Mouse (Mus musculus): ENCODE measurements around the gene Triap1. TPM values are rescaled to one million over a fixed set of nuclear protein-coding genes. Genes with fewer than 3 reads are reported as not detected.

The Triap1 gene
- polyA plus RNA-seq (2015; fragmentation: Illumina TruSeq; extraction: RNeasy Lipid Tissue Mini Kit (QIAGEN cat#74804); ENCODE audit: insufficient read depth, low replicate concordance) = 35.2 TPM

DNA sequence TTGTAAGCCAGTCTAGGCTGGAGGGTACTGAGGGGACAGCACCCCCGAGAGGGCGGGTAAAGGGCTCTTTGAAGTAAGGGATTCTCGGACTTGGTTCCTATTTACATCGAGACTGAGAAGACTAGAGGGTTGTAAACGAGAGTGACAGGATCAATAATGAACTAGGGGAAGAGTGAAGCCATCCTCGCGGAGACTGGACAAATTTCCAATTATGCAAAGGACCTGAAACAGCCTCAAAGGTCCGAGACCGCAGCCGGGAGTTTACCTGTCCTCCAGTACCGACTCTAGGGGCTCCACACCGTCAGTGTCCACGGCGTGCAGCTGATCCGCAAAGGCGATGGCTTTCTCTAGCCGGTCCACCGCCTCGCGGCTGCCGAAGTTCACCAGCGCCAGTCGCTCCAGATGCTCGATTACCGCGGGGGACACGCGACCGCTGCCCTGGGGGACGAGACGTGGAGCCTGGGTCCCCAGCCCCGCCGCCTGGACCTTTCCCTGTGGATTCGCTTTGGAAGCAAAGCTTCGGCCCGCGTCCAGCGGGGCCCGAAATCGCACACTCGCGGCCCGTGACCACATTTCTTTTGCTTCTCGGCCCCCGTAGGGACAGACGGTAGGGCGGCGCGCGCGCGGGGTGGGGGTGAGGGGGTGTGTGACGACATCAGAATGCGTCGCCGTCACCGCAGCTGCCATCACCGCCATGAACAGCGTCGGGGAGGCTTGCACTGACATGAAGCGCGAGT lies at the start of gene Triap1, which contains the start of gene Gatc:
Gene Triap1, plus strand, starts transcription at position 649 of the 737 bp plus-strand sequence.
Gene Gatc, minus strand, starts transcription at position 602 of the 737 bp plus-strand sequence.

GRCm38 (mm10) chr5:115300792-115301614 lies 40.0 kb upstream of the Triap1 start, which contains the start of gene Dynll1:
Gene Dynll1 (minus strand): TSS chr5:115300999.

GRCm38 (mm10) chr5:115326875-115327609 lies 14.0 kb upstream of the Triap1 start, which contains the start of gene Srsf9:
Gene Srsf9 (plus strand): TSS chr5:115327177.

DNA sequence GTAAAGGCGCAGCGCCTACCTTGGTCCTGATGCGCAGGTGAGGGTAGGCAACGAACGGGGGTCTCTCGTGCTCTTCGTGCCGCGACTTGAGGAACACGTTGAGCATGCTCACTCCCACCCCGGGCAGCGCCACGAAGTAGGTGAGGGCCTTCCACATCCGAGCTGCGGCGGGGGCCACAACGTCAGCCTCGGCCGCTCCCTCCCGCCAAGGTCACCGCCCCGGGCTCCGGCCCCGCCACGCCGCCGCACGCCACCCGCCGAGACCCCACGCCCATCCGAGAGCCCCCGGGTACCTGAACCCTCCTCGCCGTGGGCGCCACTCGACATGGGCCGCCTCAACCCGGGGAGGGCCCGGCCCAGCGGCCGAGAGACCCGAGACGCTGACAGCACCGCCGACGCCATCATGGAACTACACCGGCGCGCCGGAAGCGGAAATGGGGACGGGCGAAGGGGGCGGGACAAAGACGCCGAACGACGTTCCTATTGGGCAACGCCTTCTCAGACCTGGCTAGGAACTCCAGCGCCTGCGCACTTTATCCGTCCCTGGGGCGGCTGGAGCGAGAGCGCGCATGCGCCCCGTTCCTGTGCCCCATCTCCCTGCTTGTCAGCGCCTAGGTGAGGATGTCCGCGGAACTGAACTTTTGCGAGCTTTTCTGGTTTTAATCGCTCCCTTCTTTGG lies 7.7 kb downstream of the Triap1 start, which contains the start of gene Cox6a1:
Gene Cox6a1, minus strand, starts transcription at position 436 of the 679 bp plus-strand sequence.

Other genes starting within 250 kb of the Triap1 start
- not detected for gene Gm10401, start 242.9 kb upstream of the Triap1 start, polyA plus RNA-seq (2015; fragmentation: Illumina TruSeq; extraction: RNeasy Lipid Tissue Mini Kit (QIAGEN cat#74804); ENCODE audit: insufficient read depth, low replicate concordance)
- 5.3 TPM for gene Acads, start 221.9 kb upstream of the Triap1 start, polyA plus RNA-seq (2015; fragmentation: Illumina TruSeq; extraction: RNeasy Lipid Tissue Mini Kit (QIAGEN cat#74804); ENCODE audit: insufficient read depth, low replicate concordance)
- gene Unc119b, start 206.2 kb upstream of the Triap1 start, polyA plus RNA-seq (2015; fragmentation: Illumina TruSeq; extraction: RNeasy Lipid Tissue Mini Kit (QIAGEN cat#74804); ENCODE audit: insufficient read depth, low replicate concordance) = 26.3 TPM
- 86.7 TPM for gene Mlec, start 183.0 kb upstream of the Triap1 start, polyA plus RNA-seq (2015; fragmentation: Illumina TruSeq; extraction: RNeasy Lipid Tissue Mini Kit (QIAGEN cat#74804); ENCODE audit: insufficient read depth, low replicate concordance)
- 2.0 TPM for gene Cabp1, start 146.8 kb upstream of the Triap1 start, polyA plus RNA-seq (2015; fragmentation: Illumina TruSeq; extraction: RNeasy Lipid Tissue Mini Kit (QIAGEN cat#74804); ENCODE audit: insufficient read depth, low replicate concordance)
- gene Pop5, start 105.4 kb upstream of the Triap1 start, polyA plus RNA-seq (2015; fragmentation: Illumina TruSeq; extraction: RNeasy Lipid Tissue Mini Kit (QIAGEN cat#74804); ENCODE audit: insufficient read depth, low replicate concordance) = 72.3 TPM
- 126 TPM for gene Rnf10, start 68.3 kb upstream of the Triap1 start, polyA plus RNA-seq (2015; fragmentation: Illumina TruSeq; extraction: RNeasy Lipid Tissue Mini Kit (QIAGEN cat#74804); ENCODE audit: insufficient read depth, low replicate concordance)
- 24.9 TPM for gene Coq5, start 61.6 kb upstream of the Triap1 start, polyA plus RNA-seq (2015; fragmentation: Illumina TruSeq; extraction: RNeasy Lipid Tissue Mini Kit (QIAGEN cat#74804); ENCODE audit: insufficient read depth, low replicate concordance)
- 507 TPM for gene Dynll1, start 40.2 kb upstream of the Triap1 start, polyA plus RNA-seq (2015; fragmentation: Illumina TruSeq; extraction: RNeasy Lipid Tissue Mini Kit (QIAGEN cat#74804); ENCODE audit: insufficient read depth, low replicate concordance)
- 58.6 TPM for gene Srsf9, start 14.0 kb upstream of the Triap1 start, polyA plus RNA-seq (2015; fragmentation: Illumina TruSeq; extraction: RNeasy Lipid Tissue Mini Kit (QIAGEN cat#74804); ENCODE audit: insufficient read depth, low replicate concordance)
- 19.0 TPM for gene Gatc, start within 50 bp of the Triap1 start, polyA plus RNA-seq (2015; fragmentation: Illumina TruSeq; extraction: RNeasy Lipid Tissue Mini Kit (QIAGEN cat#74804); ENCODE audit: insufficient read depth, low replicate concordance)
- 153 TPM for gene Cox6a1, start 7.8 kb downstream of the Triap1 start, polyA plus RNA-seq (2015; fragmentation: Illumina TruSeq; extraction: RNeasy Lipid Tissue Mini Kit (QIAGEN cat#74804); ENCODE audit: insufficient read depth, low replicate concordance)
- gene Msi1, start 88.4 kb downstream of the Triap1 start, polyA plus RNA-seq (2015; fragmentation: Illumina TruSeq; extraction: RNeasy Lipid Tissue Mini Kit (QIAGEN cat#74804); ENCODE audit: insufficient read depth, low replicate concordance) = 0.22 TPM
- 0.55 TPM for gene Pla2g1b, start 125.0 kb downstream of the Triap1 start, polyA plus RNA-seq (2015; fragmentation: Illumina TruSeq; extraction: RNeasy Lipid Tissue Mini Kit (QIAGEN cat#74804); ENCODE audit: insufficient read depth, low replicate concordance)
- gene Sirt4, start 143.5 kb downstream of the Triap1 start, polyA plus RNA-seq (2015; fragmentation: Illumina TruSeq; extraction: RNeasy Lipid Tissue Mini Kit (QIAGEN cat#74804); ENCODE audit: insufficient read depth, low replicate concordance) = 17.1 TPM
- 42.2 TPM for gene Pxn, start 165.5 kb downstream of the Triap1 start, polyA plus RNA-seq (2015; fragmentation: Illumina TruSeq; extraction: RNeasy Lipid Tissue Mini Kit (QIAGEN cat#74804); ENCODE audit: insufficient read depth, low replicate concordance)
- gene Rplp0, start 218.2 kb downstream of the Triap1 start, polyA plus RNA-seq (2015; fragmentation: Illumina TruSeq; extraction: RNeasy Lipid Tissue Mini Kit (QIAGEN cat#74804); ENCODE audit: insufficient read depth, low replicate concordance) = 925 TPM
- 13.0 TPM for gene Gcn1l1, start 224.0 kb downstream of the Triap1 start, polyA plus RNA-seq (2015; fragmentation: Illumina TruSeq; extraction: RNeasy Lipid Tissue Mini Kit (QIAGEN cat#74804); ENCODE audit: insufficient read depth, low replicate concordance)